ENCODE assay signal across 8 mouse cellular contexts in the genomic region with DNA sequence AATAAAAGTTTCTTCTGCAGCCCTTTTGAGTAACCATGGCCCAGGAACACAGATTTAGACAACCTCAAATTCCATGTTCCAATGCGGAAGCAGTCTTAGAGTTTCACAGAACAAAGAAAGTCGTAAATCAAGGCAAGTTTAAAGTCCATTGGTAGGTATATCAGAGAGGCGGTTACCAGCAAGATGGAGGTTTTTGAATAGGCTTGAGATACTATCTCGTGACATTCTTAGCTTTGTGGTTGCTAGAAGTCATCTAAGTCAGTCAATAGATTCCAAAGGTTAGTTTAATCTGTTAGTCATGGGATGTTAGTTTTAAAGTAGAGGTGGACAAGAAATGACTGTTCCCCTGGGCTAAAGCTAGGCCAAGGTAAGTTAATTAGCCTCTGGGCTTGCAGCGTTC. TPM values are rescaled to one million over a fixed set of nuclear protein-coding genes. Genes with fewer than 3 reads are reported as not detected.
DNase-seq lines count a peak whose midpoint lies in the region; ATAC-seq lines count a peak whose summit lies in the region.

A gene (minus strand): TSS at position 89 of the 400 bp plus-strand sequence.

- peak; percentile 42 for ATAC-seq in neural tube, embryonic 11.5 days (ENCODE audit: insufficient read depth, low FRiP score, low TSS enrichment)
- ATAC-seq in forebrain, embryonic 11.5 days (replicated peaks; ENCODE audit: low FRiP score), result no peak; the same call in 1 of the 2 replicates
- no peak for ATAC-seq in limb, embryonic 11.5 days (ENCODE audit: insufficient number of reproducible peaks, low FRiP score, low TSS enrichment, low read depth)
- ATAC-seq in neutrophil, adult 5-6 weeks (ENCODE audit: extremely low read depth, insufficient number of reproducible peaks, low FRiP score, poor library complexity, severe bottlenecking), result no peak

- H3K27ac ChIP-seq in neural tube, embryonic 11.5 days (ENCODE audit: low read depth, low read length), result 0 out of 2 replicates have a peak within 1 kb of the TSS, but pooled peaks have one; percentile 20
- no peak within 1 kb of the TSS for H3K27ac ChIP-seq in forebrain, embryonic 11.5 days (ENCODE audit: low read depth, low read length)
- H3K27ac ChIP-seq in hindbrain, embryonic 10.5 days, result peak within 1 kb of the TSS; percentile 81
- 0 out of 2 replicates have a peak within 1 kb of the TSS, but pooled peaks have one; percentile 14 for H3K27ac ChIP-seq in limb, embryonic 11.5 days (replicated peaks; ENCODE audit: low read depth, low read length)

- peak within 1 kb of the TSS; percentile 77 for H3K4me3 ChIP-seq in neural tube, embryonic 11.5 days (ENCODE audit: low read depth, low read length)
- peak within 1 kb of the TSS; percentile 65 for H3K4me3 ChIP-seq in forebrain, embryonic 11.5 days (ENCODE audit: low read depth, low read length)
- H3K4me3 ChIP-seq in hindbrain, embryonic 10.5 days, result peak within 1 kb of the TSS; percentile 63
- H3K4me3 ChIP-seq in limb, embryonic 11.5 days (ENCODE audit: low read depth, low read length), result peak within 1 kb of the TSS; percentile 74

- DNase-seq in neural tube, embryonic 11.5 days (ENCODE audit: low spot score), result no peak
- no peak for DNase-seq in neural tube, embryonic 10.5 days (ENCODE audit: extremely low spot score, low spot score)
- no peak for DNase-seq in forebrain, embryonic 11.5 days (ENCODE audit: low spot score)
- no peak for DNase-seq in hindbrain, embryonic 10.5 days (ENCODE audit: low spot score)
- no peak for DNase-seq in limb, embryonic 11.5 days (ENCODE audit: low spot score)
- no peak for DNase-seq in right cerebral cortex, postnatal 14 days
- DNase-seq in cerebellum, postnatal 36 days, result no peak

- H3K9me3 ChIP-seq in neural tube, embryonic 11.5 days (ENCODE audit: control insufficient read depth, low read length), result no peaks in the 10 kb centered on the region
- H3K9me3 ChIP-seq in forebrain, embryonic 11.5 days (ENCODE audit: control insufficient read depth, low read length), result no peaks in the 10 kb centered on the region
- no peaks in the 10 kb centered on the region for H3K9me3 ChIP-seq in hindbrain, embryonic 10.5 days
- H3K9me3 ChIP-seq in limb, embryonic 11.5 days (ENCODE audit: control insufficient read depth, low read length), result no peaks in the 10 kb centered on the region

- 35% methylated on average over 5 of the region's 5 CpGs for WGBS in neural tube, embryonic 11.5 days
- WGBS in forebrain, embryonic 11.5 days, result 49% methylated on average over 5 of the region's 5 CpGs
- 49% methylated on average over 5 of the region's 5 CpGs for WGBS in hindbrain, embryonic 10.5 days
- 47% methylated on average over 5 of the region's 5 CpGs for WGBS in limb, embryonic 11.5 days

- no peaks in the 10 kb centered on the region for H3K4me1 ChIP-seq in neural tube, embryonic 11.5 days (ENCODE audit: control insufficient read depth, insufficient read depth, low read length)
- no peaks in the 10 kb centered on the region for H3K4me1 ChIP-seq in forebrain, embryonic 11.5 days (replicated peaks; ENCODE audit: control insufficient read depth, insufficient read depth, low read length)
- peaks cover 16% of the 10 kb centered on the region; the same call in 1 of the 2 replicates for H3K4me1 ChIP-seq in hindbrain, embryonic 10.5 days (replicated peaks)
- no peaks in the 10 kb centered on the region for H3K4me1 ChIP-seq in limb, embryonic 11.5 days (ENCODE audit: control insufficient read depth, insufficient read depth, low read length)

- H3K9ac ChIP-seq in neural tube, embryonic 11.5 days (ENCODE audit: low read length), result peak within 1 kb of the TSS; percentile 86
- H3K9ac ChIP-seq in forebrain, embryonic 11.5 days (ENCODE audit: low read length), result peak within 1 kb of the TSS; percentile 79
- H3K9ac ChIP-seq in limb, embryonic 11.5 days (ENCODE audit: low read length), result peak within 1 kb of the TSS; percentile 87

- peak within 1 kb of the TSS; percentile 89 for H3K4me2 ChIP-seq in neural tube, embryonic 11.5 days (ENCODE audit: low read depth)
- H3K4me2 ChIP-seq in forebrain, embryonic 11.5 days (ENCODE audit: low read depth, low read length, severe bottlenecking), result peak within 1 kb of the TSS; percentile 99
- H3K4me2 ChIP-seq in limb, embryonic 11.5 days (ENCODE audit: low read depth, severe bottlenecking), result peak within 1 kb of the TSS; percentile 93

- no peaks in the 10 kb centered on the region for H3K36me3 ChIP-seq in neural tube, embryonic 11.5 days (ENCODE audit: control insufficient read depth, insufficient read depth, low read length)
- no peaks in the 10 kb centered on the region for H3K36me3 ChIP-seq in forebrain, embryonic 11.5 days (ENCODE audit: control insufficient read depth, insufficient read depth, low read length)
- H3K36me3 ChIP-seq in hindbrain, embryonic 10.5 days, result no peaks in the 10 kb centered on the region
- no peaks in the 10 kb centered on the region for H3K36me3 ChIP-seq in limb, embryonic 11.5 days (ENCODE audit: control insufficient read depth, insufficient read depth, low read length)

- no peaks in the 10 kb centered on the region for H3K27me3 ChIP-seq in neural tube, embryonic 11.5 days (ENCODE audit: control insufficient read depth, insufficient read depth, low read length)
- 0 out of 2 replicates have a peak, but pooled peaks cover 2% of the 10 kb centered on the region for H3K27me3 ChIP-seq in forebrain, embryonic 11.5 days (ENCODE audit: control insufficient read depth, insufficient read depth, low read length)
- H3K27me3 ChIP-seq in hindbrain, embryonic 10.5 days (ENCODE audit: insufficient read depth, poor library complexity, severe bottlenecking), result peaks cover 30% of the 10 kb centered on the region
- no peaks in the 10 kb centered on the region for H3K27me3 ChIP-seq in limb, embryonic 11.5 days (ENCODE audit: control insufficient read depth, insufficient read depth, low read length)

RNA-seq across cellular contexts. Expression of the gene that starts here (rescaled TPM):
- 18.3 and 18.9 TPM in 2 replicates for polyA plus RNA-seq in neural tube, embryonic 11.5 days (2014; fragmentation: Nextera tagmentation; extraction: Ambion mirVana)
- 20.3 and 23.8 TPM in 2 replicates for polyA plus RNA-seq in forebrain, embryonic 11.5 days (2014; fragmentation: Nextera tagmentation; extraction: Ambion mirVana)
- 19.5 and 21.5 TPM in 2 replicates for polyA plus RNA-seq in hindbrain, embryonic 10.5 days (2016; fragmentation: Nextera tagmentation; extraction: Ambion mirVana)
- polyA plus RNA-seq in limb, embryonic 11.5 days (2014; fragmentation: Nextera tagmentation; extraction: Ambion mirVana), result 10.1 and 10.2 TPM in 2 replicates
- 60.9 and 72.7 TPM in 2 replicates for total RNA-seq in neutrophil, adult 5-6 weeks (2017)
